Mouse (Mus musculus) CD4-positive, CD25-positive, alpha-beta regulatory T cell (primary cell): ENCODE data around the gene Uqcrc1. TPM values are rescaled to one million over a fixed set of nuclear protein-coding genes. Genes with fewer than 3 reads are reported as not detected.

Source experiments
- polyA plus RNA-seq: library from polyadenylated mRNA; unstranded; fragments of 100-300 nt; shearing (Covaris generic); gene quantifications from one replicate; pipeline ENCODE4 v1.2.1, GENCODE M21; 2017

The Uqcrc1 gene
- 354 TPM for polyA plus RNA-seq

GRCm38 (mm10) chr9:108936418-108937364, at the start of gene Uqcrc1:
Gene Uqcrc1 (plus strand): TSS chr9:108936633.

DNA sequence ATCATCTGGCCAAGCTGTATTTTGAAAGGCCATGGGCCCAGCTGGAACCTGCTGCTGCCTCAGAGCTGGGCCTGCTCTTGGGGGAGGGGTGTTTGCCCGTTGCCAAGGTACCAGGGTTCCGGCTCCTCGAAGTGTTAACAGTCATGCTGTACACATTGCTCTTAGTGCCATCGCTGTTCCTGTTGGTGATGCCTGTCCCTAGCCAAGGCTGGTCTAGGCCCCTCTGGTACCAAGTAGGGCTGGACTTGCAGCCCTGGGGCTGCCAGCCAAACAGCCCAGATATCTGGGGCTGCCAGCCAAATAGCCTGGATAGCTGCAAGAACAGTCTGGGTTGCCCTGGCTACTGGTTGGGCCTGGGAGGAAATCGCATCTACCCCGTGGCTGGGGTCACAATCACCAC, 21.9 kb upstream of the Uqcrc1 start, which contains the start of gene Tmem89:
Gene Tmem89, plus strand, starts transcription at position 129 of the 400 bp plus-strand sequence.

DNA sequence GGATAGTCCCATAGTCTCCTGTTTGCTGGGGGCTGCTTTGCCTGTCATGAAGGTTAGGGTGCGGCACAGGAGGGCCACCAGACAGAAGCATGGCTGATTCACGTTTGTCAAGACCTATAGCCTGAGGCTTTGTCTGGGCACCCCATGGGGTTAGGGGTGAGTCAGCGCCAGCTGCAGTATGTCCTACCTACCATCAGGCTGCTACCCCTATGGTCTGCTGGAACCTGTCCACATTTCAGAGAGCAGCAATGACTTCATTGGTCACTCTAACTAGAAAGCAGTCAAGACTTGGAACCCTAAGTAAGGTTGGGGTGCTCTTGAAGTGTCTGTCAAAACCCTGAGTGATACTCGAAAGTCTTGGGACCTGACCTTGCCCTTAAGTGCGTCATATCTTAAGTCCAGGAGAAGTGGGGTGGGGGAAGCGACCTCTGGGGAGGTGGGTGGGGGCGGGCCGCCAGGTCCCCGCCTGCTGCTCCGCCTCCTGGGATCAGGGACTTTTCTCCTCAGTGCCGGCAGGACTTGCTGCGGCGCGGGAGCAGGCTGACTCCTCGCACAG, 16.7 kb downstream of the Uqcrc1 start, which contains the start of gene Col7a1:
Gene Col7a1, plus strand, starts transcription at position 506 of the 556 bp plus-strand sequence.

GRCm38 (mm10) chr9:108985710-108986109, 49.3 kb downstream of the Uqcrc1 start, which contains the start of gene Ucn2:
Gene Ucn2 (plus strand): TSS chr9:108986010.

DNA sequence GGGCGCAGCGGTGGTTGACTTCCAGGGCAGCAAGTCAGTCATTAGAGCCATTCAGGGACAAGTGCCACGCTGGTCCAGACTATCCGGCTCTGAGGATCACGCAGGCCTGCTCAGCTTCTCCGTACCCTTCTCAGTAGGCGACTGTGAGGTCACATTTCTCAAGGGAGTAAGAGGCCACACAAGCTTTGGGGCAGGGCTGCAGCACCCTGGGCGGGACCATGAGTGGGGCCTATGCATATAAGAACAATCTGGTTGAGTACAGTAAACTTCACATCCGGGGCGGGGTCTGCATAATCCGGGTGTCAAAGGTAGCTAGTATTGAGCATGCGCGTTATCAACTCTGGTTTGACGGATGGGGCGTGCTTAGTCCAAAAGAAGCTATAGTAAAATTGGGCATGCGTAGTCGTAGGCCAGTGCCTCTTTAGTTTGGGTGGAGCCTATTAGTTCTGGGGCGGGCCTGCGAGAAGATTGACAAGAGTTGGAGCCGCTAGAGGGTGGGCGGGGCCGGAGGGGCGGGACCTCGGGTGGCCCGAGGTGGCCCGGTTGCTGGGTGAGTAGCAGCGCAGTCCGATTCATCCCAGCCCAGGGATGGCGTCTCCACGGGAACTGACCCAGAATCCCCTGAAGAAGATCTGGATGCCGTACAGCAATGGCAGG, 55.1 kb downstream of the Uqcrc1 start, which contains the start of gene Pfkfb4:
Gene Pfkfb4, plus strand, starts transcription at position 351 of the 657 bp plus-strand sequence.

Other genes with a start within 250 kb of the Uqcrc1 start
- gene Prkar2a, start 247.3 kb upstream of the Uqcrc1 start, polyA plus RNA-seq, result 11.2 TPM
- 17.6 TPM for gene Ip6k2, start 152.8 kb upstream of the Uqcrc1 start, polyA plus RNA-seq
- 16.4 TPM for gene Nckipsd, start 128.3 kb upstream of the Uqcrc1 start, polyA plus RNA-seq
- gene Celsr3, start 110.3 kb upstream of the Uqcrc1 start, polyA plus RNA-seq, result 0.01 TPM
- gene Slc26a6, start 83.3 kb upstream of the Uqcrc1 start, polyA plus RNA-seq, result 19.4 TPM
- gene Tmem89, start 22.0 kb upstream of the Uqcrc1 start, polyA plus RNA-seq, result not detected
- 0.14 TPM for gene Col7a1, start 17.0 kb downstream of the Uqcrc1 start, polyA plus RNA-seq
- gene Ucn2, start 49.4 kb downstream of the Uqcrc1 start, polyA plus RNA-seq, result not detected
- gene Pfkfb4, start 55.1 kb downstream of the Uqcrc1 start, polyA plus RNA-seq, result 4.9 TPM
- 4,571 TPM for gene Shisa5, start 101.9 kb downstream of the Uqcrc1 start, polyA plus RNA-seq
- gene Trex1, start 123.1 kb downstream of the Uqcrc1 start, polyA plus RNA-seq, result 88.7 TPM
- gene Atrip, start 137.5 kb downstream of the Uqcrc1 start, polyA plus RNA-seq, result 26.6 TPM
- 16.7 TPM for gene Ccdc51, start 145.9 kb downstream of the Uqcrc1 start, polyA plus RNA-seq
- gene Tma7, start 146.0 kb downstream of the Uqcrc1 start, polyA plus RNA-seq, result 529 TPM
- gene Plxnb1, start 158.8 kb downstream of the Uqcrc1 start, polyA plus RNA-seq, result 2.9 TPM
- gene Fbxw21, start 225.4 kb downstream of the Uqcrc1 start, polyA plus RNA-seq, result not detected